Mouse (Mus musculus) c-Kit-positive CD71-positive TER-119-positive erythroid progenitor cells, embryonic 14.5 days (primary cell): ENCODE measurements around the gene Tom1l2.

ENCODE experiments used
- DNase-seq: peaks from one replicate; pipeline ENCODE4 v3.0.0-alpha.2; 2013; ENCODE audit warnings: low spot score

The Tom1l2 gene

DNA sequence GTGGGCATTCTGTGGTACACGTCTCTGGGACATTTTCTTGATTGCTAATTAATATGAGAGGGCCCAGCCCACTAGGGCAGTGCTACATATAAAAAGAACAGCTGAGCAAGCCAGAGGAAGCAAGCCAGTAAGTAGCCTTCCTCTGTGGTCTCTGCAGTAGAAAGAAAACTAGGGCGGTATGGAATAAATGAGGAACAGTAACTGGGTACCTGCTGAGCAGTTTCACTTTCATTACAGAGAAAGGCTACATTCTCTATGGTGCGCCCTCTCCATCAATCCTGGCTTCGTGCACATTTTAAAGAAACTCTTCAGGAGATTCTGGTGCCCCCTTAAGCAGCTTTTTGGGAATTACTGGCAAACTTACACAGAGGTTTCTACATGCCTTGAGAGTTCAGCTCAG, 47.1 kb downstream of the Tom1l2 start:
- no peak for DNase-seq

DNA sequence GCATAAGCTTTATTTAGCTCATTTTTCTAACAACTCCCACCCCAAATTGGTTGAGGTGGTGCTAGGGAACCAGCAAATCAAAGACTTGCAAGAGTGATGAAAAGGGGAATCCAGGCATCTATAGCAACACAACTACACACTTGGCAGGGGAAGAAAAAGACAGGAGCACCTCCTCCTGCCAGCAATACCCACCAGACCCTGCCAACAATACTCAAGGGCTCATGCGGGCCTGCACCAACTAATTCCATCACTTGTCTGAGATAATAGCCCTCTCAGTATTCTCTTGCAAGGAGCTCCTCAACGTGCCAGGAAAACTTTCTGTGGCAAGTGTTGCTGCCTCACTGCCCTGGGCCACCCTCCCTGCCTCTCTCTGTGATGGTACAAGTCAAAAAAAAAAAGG, 49.2 kb downstream of the Tom1l2 start:
- no peak for DNase-seq

DNA sequence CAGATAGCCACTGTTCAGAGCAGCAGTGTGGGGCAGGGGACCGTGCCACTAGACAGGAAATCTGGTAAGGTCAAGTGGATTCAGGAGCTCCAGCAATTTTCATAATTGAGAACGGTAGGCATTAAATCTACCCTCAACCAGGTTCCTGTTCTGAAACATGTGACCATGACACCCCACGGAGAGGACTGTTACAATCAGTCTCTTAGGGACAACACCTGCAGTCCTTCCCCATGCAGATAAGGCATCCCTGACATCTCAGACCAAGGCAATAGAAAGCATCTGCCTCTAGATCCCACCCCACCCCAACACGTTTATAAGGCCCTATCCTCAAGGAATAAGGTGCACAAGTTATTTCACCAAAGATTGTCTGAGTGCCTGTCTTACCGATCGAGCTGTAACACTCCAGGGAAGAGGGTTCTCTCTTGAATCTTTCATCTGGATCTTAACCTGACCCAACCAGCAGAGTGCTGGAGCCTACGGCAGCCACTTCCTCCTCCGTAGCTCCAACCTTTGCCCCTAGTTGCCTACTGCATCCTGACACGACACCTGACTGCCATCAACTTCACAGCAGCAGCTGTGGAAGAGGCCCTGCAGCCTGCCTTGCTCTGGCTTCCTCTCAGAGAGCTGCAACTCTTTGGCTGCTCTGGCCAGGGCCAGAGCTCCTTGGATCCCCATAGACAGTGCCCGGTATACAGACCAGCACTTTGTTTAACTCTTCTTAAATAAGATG, 50.2 kb downstream of the Tom1l2 start:
- DNase-seq = no peak

DNA sequence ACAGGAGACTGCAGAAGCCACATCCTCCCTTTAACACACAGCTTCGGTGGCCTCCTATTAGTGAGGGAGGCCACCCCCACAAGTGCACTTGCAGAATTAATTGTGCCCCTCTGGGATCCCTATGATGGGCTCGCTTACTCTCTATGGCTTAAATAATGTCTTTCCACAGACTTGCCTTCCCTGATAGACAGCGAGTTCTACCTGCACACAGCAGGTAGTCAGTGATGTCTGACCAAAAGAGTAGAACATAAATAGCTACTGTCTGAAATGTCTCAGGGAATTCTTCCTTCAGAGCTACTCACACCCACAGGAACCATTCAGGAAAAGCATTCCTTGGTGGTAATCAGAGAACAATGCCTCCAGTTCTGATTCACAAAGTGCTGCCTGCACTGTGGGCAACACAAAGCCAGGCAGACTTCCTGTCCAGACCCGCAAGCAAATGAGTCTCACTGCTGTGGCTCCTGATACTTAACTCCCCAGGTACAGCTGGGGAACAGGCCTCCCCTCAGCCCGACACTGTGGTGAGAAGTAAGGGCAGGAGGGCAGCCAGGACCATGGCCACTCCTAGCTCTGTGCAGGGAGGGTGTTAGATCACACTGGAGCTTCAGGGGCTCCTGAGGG, 51.0 kb downstream of the Tom1l2 start:
- no peak for DNase-seq

DNA sequence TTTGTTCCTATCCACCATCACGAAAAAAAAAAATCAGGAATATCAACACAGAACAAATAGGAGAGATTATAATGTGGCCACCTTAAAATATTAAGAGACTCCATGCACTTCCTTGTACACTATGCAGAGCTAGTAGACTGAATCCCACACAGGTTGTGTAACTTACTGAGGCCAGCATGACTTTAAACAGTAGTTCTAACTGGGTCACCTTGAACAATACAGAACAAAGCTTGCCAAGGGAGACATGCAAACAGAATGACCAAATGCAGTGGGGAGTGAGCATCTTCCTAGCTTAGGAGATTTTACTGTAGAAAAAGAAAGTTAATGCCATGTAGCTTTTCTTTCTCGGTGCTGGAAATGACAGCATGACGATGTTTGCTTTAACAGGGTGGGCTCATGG, 52.4 kb downstream of the Tom1l2 start:
- DNase-seq = no peak

DNA sequence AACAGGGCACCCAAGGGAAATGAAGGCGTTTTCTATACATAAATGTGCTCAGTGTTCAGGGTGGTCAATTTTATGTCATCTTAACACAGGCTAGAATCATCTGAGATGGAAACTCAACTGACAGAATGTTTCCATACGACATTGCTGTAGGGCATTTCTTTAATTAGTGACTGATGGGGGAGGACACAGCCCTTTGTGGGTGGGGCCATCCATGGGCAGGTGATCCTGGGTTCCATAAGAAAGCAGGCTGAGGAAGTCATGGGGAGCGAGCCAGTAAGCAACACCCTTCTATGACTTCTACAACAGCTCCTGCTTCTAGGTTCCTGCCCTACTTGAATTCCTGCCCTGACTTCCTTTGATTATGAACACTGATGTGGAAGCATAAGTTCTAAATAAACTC, 54.9 kb downstream of the Tom1l2 start:
- no peak for DNase-seq

DNA sequence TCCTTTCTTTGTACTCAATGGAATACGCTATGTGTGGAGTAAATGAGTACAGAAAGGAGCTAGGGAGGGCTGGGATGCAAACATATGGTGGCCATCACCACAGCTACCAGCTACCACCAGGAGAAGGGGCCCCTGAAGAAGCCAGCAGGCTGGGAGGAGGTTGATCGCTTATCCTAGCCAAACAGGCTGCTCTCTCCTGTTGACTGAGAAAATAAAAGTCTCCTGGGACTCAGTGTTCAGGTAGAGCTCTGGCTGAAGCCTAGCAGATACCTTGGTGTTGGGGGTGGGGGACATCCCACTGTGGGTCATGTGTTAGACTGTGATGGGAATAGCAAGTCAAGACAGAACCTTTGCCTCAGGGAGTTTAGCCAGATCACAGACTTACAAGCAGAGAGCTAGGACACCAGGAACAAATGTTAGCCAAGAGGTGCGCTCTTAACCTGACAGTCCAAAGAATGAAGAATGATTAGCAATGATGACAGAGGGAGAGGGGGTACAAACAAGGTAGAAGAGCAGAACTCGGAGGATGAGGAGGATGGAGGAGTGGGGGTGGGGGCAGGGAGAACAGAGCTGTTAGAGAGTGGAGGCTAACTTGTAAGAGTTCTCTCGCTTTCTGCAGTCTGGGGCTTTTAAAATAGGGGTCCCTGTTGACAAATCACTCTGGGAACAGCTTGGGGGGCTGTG, 57.9 kb downstream of the Tom1l2 start:
- DNase-seq = peak; percentile 73

DNA sequence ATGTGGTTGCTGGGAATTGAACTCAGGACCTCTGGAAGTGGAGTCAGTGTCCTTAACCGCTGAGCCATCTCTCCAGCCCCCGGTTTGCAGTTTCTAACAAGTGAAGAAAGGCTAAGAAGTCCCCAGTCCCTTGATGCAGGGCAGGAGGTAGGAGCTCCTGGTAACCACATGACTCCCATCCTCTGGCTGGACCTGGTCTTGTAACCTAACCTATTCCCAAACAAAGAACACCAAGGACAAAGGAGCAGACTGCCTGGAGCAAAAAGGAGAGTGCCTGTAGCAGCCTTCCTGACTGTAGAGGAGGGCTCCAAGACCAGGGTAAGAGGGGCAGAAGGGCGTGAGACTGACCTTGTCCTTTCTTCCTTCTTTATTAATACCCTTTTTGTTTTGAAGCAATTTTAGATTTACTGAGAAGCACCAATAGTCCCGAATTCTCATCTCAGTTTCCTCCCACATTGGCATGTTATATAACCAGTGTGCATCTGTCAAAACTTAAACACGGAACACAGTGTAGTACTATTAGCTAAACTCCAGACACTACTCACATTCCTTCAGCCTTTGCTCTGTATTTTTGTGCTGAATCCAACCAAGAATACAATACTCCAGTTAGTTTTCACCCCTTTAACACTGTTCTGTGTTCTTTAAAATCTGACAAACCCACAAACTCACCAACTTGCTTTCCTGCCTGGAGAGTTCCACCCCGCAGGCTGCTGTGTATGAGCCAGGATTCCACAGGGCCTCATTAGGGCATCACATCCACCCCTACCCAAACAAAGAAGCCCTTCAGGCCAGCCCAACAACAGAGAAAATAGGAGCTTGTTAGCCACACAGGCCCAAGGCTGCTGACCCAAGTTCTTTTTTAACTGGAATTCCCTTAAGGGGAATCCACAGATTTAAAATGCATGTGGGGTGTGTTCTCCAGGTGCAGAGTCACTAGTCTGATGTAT, 58.7 kb downstream of the Tom1l2 start:
- no peak for DNase-seq

DNA sequence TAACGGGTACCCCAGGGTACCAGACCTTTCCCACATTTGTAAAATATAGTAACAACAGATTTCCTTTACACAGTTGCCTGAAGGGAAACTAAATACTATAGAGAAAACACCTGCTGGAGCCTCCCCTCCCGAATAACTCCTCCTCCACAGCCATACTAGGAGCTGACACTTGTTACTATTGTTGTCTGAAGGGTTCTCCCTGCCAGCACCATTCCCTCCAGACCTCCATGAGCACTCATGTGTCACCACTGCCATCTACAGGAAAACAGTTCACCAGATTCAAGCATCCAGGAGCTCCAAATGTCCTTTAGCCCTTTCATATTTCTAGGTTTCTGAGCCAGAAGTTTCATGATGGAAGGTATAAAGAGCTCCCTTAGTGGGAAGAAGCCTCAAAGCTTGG, 60.0 kb downstream of the Tom1l2 start:
- DNase-seq = peak; percentile 65

DNA sequence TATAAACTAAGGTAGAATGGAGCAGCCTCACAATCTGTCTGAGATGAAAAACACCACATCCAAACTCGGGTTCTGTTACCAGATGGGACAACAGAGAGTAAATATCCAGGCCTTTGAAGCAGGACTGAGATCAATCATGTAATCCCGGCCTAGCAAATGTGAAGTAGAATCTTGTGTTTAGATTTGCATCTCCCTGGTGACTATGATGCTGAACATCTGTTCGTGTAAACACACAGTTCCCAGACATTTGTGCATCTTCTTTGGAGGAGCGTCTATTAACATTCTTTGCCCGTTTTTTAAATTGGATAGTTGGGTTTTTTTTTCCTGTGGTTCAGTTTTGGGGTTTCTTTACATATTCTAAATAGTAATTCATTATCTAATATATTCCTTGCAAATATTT, 63.7 kb downstream of the Tom1l2 start:
- no peak for DNase-seq

DNA sequence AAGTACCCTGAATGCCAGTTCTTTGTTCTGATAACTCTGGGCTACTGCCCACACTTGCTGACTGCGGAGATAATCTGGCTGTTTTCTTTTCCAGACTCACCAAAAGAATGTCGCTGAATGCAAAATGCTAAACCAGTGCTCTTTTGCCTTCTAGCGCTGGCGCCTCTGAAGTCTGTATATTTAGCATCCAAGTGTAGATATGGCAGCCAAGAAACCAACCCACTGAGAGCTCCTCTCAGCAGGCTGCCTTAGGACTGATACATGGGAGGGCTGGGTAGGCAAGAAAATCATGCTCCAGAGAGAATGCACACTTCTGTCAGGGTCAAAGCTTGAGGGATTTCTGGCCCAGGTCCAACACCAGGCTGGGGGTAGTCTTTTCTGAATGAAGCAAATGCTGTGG, 66.4 kb downstream of the Tom1l2 start:
- no peak for DNase-seq

DNA sequence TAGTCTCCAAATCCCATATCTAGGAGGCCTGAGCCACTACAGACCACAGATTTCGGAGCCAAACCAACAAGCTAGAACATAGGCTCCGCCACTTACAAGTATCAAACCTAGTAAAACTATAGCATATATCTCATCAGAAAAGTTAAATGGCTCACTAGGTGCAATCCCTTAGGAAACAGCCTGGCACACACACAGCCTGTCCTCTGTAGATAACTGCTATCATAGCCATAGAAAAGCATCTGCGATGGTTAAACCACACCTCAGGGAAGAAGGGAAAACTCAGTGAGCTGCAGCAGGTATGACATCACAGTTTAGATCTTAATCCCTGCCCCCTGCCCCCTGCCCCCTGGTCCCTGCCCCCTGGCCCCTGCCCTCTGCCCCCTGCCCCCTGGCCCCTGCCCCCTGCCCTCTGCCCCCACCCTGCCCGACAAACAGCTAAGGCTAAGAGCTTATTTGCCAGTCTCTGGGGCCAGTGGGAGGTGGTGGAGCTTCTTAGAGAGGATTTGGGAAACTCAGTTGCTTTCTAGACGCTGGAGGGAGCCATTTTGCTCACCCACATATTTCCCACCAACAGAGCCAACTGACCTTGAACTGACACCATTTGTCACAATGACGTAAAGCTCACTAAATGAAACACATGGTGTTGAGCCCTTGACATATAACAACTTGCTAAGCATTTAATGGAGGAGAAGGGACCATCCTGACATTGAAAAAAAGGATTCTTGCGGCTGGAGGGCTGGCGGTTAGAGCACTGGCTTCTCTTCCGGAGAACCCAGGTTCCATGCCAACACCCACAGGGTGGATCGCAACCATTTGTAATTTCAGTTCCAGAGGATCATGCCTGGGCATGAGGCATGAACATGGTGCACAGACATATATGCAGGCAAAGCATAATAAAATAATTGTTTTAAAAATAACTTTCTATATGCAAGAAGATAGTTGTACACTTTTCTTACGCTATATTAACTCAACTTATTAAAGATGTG, 72.0 kb downstream of the Tom1l2 start:
- DNase-seq = peak; percentile 71

DNA sequence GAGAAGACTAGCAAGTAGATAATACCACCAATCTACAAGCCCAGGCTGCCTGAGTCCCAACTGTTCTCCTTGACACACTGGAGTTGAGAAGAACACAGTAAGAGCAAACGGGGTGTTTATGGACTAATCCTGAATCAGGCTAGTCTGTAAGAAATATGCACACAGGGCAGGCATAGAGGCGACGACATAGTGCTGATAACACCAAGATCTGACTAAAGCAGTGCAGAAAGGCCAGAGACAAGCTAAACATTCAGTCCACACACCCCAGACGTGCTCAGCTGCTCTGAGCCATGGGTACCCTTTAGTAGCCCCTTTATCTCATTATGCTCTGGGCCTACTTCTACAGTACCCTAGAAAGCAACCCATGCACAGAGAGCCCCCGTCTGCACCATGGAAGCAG, 73.2 kb downstream of the Tom1l2 start:
- DNase-seq = no peak

DNA sequence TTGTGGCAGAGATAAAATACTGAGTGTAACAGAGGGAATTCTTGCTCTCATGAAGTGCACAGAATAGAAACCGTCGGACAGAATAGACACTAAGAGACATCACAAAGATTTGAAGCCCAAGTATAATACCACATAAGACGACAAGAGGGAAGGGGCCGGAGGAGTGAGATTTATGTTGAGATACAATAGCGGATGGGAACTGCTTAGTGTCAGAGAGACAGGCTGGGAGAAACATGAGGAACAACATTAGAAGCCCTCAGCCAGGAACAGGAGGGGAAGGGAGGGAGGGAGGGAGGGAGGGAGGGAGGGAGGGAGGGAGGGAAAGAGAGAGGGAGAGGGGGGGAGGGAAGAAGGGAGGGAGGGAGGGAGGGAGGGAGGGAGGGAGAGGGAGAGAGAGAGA, 74.9 kb downstream of the Tom1l2 start:
- DNase-seq = no peak

DNA sequence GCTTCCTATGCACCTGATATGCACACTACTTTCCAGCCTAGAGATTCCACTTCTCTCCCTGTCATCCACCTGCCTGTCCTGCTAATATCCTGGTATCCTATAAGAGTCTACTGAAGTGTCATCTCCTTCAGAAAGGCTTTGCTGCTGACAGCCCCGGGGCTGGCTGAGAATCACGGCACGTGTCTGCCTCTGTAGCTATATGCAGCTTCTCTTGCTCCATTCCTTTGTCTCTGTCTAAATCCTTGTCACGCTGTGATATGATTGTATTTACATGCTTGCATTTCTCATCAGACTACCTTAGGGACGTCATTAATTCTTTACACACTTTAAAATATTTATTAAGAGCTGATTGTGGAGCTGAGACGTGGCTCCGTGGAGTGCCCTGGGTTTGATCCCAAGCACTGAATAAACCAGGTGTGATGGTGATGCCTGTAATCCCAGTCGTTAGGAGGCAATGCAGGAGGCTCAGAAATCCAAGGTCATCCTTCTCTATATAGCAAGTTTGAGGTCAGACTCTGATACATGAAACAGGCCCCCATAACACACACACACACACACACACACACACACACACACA, 75.5 kb downstream of the Tom1l2 start:
- DNase-seq = no peak

DNA sequence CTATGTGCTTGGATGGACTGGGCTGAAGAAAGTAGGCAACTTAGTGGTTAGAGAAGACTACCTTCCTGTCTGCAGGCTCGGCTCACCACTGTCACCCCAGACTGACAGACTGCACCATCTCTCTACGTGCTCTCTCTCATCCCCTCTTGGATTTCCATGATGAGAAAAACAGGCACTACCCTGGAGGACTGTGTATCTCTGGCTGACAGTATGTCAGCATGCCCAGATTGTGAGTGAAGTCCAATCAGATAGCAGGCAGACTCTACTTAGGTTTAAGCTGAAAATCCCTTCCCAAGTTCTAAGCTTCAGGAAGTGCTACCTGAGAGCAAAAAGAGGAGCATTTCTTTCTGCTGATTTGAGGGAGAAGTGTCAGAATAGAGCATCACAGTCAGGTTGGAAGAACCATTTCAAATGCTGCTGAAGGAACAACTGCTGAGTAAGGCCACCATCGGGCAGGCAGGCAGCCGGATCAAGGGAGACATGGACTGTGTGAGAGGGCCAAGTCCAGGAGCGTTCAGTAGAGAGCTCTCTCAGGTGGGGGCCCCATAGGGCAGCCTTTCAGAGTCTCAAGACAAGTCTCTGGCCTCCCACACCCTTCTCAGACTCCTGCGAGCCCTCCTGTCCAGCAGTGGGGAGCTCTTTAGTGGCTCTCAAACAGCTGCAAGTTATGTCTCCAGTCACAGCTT, 76.2 kb downstream of the Tom1l2 start:
- no peak for DNase-seq

DNA sequence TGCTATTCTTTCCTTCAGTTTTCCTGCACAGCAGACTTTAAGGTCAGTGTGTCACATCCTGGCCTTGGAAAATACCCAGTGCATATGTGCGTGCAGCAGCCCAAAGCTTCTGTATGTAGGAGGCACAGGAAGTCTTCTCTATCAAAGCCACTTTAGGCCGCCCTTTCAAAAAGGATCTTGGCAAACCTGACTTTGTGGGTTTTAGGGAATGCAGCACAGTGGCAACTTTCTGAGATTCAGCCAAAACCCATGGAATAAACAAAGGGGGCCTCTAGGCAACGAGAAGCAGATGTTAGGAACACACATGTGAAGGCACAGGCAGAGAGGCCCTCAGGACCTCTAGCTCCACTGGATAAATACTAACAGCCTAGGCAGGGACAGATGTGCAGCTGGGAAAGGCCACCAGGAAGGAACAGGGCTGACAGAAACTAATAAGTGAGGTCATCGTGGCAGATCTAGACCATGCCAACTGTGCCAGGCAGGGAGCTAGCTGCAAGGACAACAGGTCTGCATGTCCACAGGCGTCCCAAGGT, 79.4 kb downstream of the Tom1l2 start:
- no peak for DNase-seq

DNA sequence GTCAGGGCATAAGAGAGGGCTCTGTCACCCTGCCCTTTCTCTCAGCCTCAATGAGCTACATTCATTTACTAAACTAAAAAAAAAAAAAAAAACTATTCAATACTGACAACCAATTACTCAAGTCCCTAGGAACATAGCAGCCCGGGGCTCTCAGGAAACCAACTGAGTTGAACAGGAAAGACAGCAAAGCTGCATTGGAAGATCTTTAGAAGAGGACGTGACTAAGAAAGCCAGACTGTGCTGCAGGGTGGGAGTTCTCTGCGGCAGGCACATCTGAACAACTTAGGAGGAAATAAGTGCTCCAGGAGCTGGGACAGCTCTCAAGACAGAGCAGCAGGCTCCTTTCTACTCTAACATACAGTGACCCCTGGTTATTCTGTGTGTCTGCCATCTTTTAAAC, 84.1 kb downstream of the Tom1l2 start:
- no peak for DNase-seq

DNA sequence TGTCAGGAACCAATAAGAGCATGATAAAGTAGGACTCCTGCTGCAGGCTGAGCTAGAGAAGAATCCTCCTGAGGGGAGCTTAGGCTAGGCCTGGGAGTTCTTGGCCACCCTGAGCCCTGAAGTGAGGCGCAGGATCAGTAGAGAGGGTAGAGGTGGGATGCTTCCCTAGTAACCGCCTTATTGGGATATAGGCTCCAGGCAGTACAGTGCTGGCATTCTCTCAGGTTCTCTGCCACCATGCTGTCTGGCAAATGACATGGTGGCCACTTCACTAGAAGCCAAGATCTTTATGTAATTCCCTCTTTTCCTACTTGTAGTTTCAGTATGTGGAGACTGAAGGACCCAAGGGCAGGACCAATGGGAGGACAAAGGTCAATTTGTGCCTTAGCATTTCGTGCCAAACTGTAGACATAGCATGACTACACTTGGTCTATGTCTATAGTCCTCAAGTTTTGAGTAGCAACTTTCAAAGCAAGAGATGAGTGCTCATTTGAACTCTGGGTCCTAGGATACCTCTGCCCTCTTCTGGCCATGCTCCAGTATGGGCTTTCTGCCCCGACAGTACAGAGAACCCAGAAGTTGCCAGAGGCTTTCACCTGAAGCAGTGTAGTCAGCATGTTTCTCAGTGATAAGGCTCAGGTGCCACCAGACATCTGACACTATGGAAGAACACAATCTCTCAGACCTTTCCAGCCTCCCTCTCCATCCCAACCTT, 87.3 kb downstream of the Tom1l2 start:
- no peak for DNase-seq
